Mouse (Mus musculus) thymus, postnatal 14 days (tissue): ENCODE results near the gene Taf1b.
"Not testable (repeated sequence)": the region's sequence is repeated elsewhere in the genome, so short reads cannot be mapped to it uniquely, and the experiment has no call there.

ENCODE experiments used
- DNase-seq: peaks from one replicate; pipeline ENCODE4 v3.0.0; 2021

Taf1b gene

GRCm38 (mm10) chr12:24498150-24498840 lies at the start of gene Taf1b:
TSS of gene Taf1b (plus strand) at chr12:24498359.
- DNase-seq, result peak; percentile 84

- DNase-seq, result no peak
Observed at GRCm38 (mm10) chr12:24460406-24460805, 37.8 kb upstream of the Taf1b start.

GRCm38 (mm10) chr12:24462121-24462520 lies 36.0 kb upstream of the Taf1b start:
- DNase-seq, result not testable (repeated sequence)

DNA sequence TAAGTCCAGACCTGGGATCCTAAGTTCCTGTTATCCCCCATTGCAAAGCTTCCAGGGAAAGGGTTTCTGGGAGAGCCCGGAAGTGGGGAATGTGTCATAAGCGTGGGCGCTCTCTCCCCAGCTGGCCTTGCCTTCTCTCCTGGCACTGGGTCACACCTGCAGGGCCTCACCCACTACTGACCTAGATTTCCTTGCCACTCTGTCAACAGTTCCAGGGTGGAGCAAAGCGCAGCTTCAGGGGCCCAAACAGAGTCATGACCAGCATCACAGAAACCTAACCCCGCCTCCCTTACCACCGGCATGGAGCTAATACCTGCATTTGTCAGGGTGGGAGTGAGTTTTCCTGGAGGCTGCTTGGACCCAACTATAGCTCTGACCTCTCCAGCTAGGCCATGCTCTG lies 34.7 kb upstream of the Taf1b start:
- DNase-seq, result peak; percentile 12

DNA sequence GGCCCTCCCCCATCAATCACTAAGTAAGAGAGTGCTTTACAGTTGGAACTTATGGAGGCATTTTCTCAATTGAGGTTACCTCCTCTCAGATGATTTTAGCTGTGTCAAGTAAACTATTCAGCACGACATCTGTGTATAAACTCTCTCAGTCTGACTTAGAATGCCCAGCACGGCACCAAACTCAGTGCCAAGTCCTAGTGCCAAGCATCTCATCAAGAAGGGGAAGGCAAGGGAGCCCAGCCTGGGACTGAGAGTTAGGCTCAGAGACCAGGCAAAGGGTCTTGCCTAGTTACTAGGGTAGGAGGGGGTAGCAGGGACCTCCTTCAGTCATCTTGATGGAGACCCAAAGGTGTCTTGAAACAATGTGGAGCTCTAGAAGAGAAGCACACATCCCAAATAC lies 29.2 kb upstream of the Taf1b start:
- DNase-seq, result no peak

- peak; percentile 66 for DNase-seq
Observed at GRCm38 (mm10) chr12:24470943-24471342, 27.2 kb upstream of the Taf1b start.

DNA sequence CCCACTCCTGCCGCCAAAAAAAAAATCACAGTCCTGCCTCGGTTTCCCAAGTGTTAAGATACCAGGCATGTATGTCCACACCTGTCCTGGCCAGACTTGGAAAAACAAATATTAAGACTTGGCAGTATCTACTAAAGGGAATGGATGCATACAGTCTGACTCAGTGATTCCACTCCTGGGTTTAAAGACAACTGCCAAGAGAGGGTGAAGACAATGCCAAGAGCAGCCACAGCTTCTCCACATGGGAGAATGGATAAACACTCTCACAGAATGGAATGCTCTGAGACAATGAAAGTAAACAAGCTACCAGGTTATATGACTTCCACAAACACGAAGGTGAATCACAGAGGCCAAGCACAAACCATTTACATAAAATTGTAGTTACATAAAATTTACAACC lies 24.9 kb upstream of the Taf1b start:
- DNase-seq, result no peak

GRCm38 (mm10) chr12:24484930-24485329 lies 13.2 kb upstream of the Taf1b start:
- DNase-seq, result no peak

- no peak for DNase-seq
Observed at GRCm38 (mm10) chr12:24486882-24487281, 11.3 kb upstream of the Taf1b start.

GRCm38 (mm10) chr12:24492507-24492906 lies 5.7 kb upstream of the Taf1b start:
- not testable (repeated sequence) for DNase-seq

GRCm38 (mm10) chr12:24493011-24493410 lies 5.1 kb upstream of the Taf1b start:
- DNase-seq, result peak; percentile 6

DNA sequence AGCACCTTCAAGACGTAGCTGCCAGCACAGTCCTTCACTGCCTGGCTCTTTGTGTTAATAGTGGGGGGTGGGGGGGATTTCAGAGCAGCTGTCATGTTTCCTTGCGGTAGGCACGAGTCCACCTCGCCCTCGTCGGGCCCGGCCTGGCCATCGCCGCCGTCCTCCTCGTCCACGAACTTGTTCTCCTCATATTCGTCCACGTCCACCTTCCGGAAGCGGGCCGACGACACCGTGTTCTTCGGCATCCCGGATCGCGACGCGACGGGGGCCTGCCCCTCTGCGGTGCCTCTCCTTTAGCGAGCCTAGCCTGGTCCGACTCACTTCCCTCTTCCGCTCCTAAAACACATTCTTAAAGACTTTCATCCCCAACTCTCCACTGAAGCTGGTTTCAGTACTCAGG lies 4.7 kb upstream of the Taf1b start:
- peak; percentile 35 for DNase-seq

DNA sequence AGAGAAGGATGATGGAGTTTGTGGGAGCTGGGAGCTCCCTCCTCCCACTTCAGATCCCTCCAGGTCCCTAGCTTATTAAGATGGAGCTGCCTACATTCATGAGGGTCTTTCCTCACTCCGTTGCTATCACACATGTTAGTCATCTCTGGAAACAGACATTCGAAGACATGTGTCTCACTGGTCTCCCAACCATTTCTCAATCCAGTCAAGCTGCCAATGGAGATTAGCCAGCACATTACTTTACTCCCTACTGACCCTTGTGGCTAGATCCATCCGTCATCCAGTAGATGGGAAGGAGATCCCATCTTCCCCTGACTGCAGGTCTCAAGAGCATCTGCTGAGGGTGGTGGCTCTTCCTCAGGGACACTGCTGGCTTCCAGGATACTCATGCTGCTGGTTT lies 3.4 kb upstream of the Taf1b start:
- DNase-seq, result not testable (repeated sequence)

DNA sequence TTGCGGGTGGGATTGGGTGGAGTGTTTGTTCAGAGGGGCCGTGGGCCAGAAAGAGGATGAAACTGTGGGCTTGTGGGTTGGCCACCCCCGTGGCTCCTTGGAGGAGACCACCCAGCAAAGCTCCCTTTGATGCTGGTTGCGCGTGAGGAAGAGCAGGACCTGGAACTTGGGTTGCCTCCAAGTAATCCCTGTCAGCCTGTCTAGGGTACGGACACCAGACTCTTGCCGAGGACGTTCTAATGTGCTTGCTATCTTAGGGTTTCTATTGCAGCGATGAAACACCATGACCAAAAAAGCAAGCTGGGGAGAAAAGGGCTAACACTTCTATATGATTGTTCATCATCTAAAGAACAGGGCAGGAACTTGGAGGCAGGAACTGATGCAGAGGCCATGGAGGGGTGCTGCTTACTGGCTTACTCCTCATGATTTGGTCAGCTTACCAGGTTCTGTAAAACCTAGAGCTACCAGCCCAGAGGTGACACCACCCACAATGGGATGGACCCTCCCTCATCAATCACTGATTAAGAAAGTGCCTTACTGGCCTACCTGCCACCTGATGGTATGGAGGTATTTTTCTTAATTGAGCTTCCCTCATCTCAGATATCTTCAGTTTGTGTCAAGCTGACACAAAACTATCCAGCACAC lies 804 bp downstream of the Taf1b start:
- not testable (repeated sequence) for DNase-seq

GRCm38 (mm10) chr12:24517118-24517517 lies 19.0 kb downstream of the Taf1b start:
- DNase-seq, result no peak

GRCm38 (mm10) chr12:24521076-24521475 lies 22.9 kb downstream of the Taf1b start:
- DNase-seq, result no peak

GRCm38 (mm10) chr12:24525065-24525464 lies 26.9 kb downstream of the Taf1b start:
- not testable (repeated sequence) for DNase-seq

GRCm38 (mm10) chr12:24536390-24536789 lies 38.2 kb downstream of the Taf1b start:
- no peak for DNase-seq

DNA sequence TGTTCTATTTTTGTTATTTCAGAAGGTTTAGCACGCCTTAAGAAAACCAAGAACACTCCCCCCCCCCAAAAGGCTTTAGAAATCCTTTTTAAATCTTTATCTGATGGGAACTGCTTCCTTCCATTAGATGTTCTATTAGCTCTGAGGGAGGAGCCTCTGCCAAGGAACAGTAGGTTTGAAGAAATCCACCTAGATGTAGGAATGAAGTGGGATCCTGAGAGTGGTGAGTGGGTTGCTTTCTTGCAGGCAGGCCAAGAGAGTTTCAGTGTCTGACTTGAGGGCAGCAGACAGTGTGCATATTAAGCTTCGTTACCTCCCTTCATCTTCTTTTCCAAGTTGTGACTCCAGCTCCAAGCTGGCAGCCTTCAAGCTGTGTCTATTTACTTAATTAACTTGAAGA lies 39.0 kb downstream of the Taf1b start:
- DNase-seq, result no peak

- no peak for DNase-seq
Observed at GRCm38 (mm10) chr12:24537965-24538364, 39.8 kb downstream of the Taf1b start.

- no peak for DNase-seq
Observed at GRCm38 (mm10) chr12:24541426-24542154, 43.4 kb downstream of the Taf1b start.

- no peak for DNase-seq
Observed at GRCm38 (mm10) chr12:24547686-24548085, 49.5 kb downstream of the Taf1b start.

GRCm38 (mm10) chr12:24548885-24549284 lies 50.7 kb downstream of the Taf1b start:
- no peak for DNase-seq

GRCm38 (mm10) chr12:24552531-24552930 lies 54.4 kb downstream of the Taf1b start:
- DNase-seq, result no peak
